Mouse (Mus musculus): ENCODE results near the gene Col28a1.

Col28a1 gene

DNA sequence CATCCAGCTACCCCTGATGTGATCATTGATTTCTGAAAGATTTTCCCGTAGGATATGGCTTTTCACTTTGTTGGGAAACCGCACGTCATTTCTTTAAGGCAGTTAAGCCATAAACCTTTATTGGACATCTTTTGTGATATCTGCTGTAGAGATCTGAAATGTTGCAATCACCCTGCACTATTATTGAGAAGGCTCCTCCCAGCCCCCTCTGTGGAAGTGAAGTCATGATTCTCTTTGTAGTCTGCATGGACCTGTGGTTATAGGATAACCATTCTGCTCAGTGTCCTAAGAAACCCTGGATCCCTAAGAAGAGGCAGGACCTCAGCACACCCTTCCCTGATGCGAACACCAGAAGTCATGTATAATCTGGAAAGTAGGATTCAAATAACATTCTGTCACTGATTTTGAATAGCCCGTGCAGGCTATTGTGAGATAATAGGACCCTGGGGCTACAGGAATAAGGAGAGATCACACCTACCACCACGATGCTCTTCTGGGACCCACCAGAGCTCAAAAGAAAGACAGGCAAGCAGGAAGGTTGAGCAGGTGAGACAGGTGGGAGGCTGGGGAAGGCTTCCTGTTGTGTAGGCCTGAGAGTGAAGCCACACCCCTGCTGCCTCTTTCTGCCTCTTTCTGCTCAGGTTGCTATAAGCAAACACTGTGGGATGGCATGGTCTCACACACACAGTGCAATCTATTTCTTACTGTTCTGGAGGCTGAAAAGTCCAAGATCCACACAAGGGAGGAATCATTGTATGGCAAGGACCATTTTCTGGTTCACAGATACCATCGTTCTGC, 166.9 kb downstream of the Col28a1 start:
- in situ Hi-C loops (cut with MseI, MboI): no loop called here

DNA sequence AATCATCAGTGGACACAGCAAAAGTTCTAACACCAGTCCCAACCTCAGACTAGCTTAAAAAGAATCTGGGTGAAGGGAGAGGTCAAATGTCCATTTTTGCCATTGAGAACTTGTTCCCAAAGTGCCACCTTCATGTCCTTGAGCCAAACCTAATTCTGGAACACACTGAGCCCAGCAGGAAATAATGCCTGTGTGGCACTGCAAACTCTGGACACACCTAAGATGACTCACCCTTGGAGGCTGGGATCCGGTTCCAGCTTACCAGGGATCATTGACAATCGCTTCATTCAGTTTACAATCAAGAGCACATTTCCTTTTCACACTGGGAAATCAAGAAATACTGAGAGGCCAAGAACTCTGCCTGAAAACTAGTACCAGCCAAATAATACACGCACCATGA, 168.9 kb downstream of the Col28a1 start:
- in situ Hi-C loops (cut with MseI, MboI): no loop called here

DNA sequence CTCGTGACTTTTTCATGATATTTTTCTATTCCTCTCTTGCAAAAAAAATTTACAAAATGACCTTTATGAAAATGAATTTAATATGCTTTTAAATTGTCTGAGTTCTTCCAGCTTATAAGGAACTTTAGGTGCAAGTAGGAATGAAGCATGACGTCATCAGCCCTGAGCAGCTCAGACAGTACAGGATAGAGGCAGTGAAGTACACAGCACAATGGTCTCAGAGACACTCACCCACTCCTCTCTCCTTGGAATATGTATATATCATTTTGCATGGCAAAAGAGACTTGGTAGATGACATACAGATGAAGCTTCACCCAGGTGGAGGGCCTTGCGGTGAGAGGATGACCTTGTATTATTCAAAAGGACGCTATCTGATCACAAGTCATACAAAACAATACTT, 197.7 kb downstream of the Col28a1 start:
- in situ Hi-C loops (cut with MseI, MboI): no loop called here

DNA sequence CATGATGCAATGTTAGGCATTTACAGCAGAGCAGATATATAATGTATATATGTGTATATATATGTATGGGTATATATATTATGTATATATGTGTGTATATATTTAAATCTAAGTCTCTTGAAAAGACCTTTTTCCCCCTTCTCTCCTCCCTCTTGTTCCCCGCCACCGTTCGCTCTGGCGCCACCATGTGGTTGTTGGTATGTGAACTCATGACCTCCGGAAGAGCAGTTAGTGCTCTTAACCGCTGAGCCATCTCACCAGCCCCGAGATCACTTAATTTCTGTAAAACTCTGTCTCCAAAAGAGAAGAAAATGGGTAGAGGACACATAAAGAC, 208.8 kb downstream of the Col28a1 start:
- in situ Hi-C loops (cut with MseI, MboI): loop anchor here in 1 of 2 experiments (10.0 kb wide), 1 partner anchor 249 kb away; no protein-coding TSS in a partner anchor

DNA sequence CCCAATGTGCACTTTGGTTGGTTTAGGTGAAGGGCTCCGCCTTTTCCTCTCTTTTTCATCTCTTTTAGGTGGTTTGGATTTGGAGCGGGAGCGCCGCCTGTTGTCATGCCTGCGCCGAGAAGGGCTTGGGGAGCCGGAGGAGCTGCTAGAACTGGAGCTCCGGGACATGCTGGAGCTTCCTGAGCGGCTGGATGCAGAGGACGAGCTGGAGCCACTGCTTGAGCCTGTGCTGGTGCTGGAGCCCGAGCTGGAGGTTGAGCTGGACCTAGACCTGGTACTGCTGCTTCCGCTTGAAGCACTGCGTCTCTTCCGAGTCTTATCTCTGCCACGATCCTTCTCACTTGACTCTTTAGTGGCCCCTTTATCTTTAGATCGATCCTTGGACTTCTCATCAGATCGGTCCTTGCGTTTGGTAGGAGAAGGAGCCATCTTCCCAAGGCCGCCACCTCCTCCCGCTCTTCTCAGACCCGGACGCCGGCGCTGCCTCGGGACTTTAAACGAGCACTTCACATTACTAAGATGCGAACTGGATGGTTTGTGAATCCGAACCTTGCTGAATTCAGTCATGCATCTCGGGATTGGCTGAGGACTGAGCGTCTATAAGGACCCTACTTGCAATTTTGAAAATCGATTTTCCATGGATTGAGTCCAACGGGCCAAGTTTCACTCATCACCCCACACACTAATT, 209.3 kb downstream of the Col28a1 start:
- in situ Hi-C loops (cut with MseI, MboI): loop anchor here in 1 of 2 experiments (10.0 kb wide), 1 partner anchor 248 kb away; no protein-coding TSS in a partner anchor

DNA sequence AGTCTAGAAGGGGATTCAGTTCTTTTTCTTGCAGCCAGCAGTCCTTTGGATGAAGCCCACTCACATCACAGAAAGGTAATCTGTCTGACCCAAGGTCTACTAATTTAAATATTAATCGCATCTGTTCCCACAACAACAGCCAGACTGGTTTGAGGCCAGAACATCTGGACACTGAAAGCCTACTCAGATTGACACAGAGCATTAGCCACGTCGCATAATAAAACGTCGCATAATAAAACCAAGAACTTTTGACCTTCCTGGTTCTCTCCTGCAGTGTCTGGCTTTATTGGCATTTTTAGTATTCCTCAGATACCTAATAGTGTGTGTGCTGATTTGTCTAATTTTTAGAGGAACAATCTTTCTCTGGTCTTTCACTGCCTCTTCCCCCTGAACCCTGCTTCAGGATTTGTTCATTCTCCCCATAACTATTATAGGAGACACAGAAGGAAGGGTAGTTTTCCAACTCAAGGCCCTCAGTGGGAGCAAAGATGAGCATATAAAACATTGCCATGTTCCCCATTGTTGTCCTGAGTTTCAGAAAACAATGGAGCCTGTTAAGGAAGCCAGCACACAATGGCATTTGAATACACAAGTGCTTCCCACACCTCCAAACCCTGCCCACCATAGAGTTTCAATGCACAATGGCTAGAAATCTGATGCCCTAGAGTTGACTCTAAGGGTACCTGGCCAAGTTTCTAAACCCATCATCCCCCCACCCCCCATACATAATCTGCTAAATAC, 221.2 kb downstream of the Col28a1 start:
- in situ Hi-C loops (cut with MseI, MboI): no loop called here

DNA sequence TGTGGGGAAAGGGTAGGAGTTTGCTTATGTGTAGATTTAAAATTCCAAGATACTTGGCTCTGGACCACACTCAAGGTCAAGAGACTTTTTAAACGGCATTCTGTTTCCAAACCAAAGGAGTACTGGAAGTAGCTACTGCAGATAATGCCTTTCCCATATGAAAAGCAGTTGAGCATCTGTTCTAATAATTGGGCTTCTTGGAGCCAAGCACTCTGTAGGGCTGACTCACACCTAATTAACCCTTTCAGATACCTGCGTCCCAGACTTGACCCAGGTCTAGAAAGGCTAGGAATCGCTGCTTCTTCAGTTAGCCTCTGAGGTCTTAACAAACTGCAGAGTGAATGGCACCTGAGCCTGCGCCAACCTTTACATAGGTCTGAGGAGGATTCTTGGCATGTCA, 223.0 kb downstream of the Col28a1 start:
- in situ Hi-C loops (cut with MseI, MboI): no loop called here

DNA sequence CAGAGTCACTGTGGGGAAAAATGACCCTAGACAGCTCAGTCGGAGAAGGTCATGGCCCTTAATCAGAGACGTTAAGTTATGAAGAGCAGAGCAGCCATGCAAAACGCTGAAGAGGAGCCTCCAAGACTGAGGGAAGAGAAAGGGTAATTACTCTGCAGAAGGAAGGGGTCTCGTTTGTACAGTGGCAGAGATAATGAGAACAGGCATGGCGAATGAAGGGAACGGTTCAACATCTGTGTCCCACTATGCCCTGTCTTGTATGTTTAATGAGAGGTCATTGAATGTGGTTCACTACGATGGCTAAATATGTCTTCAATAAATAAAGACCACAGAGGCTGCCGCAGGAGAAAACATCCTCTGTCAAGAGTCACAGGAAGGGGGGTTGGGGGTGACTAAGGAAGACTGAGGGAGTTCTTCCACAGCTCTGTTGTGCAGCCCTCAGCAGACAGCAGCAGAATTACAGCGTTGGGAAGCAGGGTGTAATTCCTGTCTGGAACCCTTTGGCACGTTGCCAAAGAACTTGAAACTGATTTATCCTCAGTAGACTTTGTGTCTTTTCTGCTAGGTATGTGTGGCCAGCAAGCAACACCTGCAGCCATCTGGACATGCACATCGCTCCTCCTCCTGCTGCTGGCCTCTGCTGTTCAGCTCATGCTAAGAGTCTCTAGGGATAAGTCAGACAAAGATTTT, 226.4 kb downstream of the Col28a1 start:
- in situ Hi-C loops (cut with MseI, MboI): no loop called here

DNA sequence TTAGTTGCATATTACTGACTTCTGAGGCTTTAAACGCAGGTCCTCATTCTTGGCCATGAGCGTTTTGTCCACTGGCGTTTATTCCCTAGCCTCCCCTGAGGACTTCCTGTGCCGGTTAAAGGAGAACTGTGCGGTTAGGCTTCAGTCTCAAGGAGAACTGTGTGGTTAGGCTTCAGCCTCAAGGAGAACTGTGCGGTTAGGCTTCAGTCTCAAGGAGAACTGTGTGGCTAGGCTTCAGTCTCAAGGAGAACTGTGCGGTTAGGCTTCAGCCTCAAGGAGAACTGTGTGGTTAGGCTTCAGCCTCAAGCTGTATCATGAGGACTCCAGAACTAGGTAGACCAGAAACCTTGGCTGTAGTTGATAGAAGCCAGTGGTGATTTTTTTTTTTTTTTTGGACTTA, 229.7 kb downstream of the Col28a1 start:
- in situ Hi-C loops (cut with MseI, MboI): no loop called here

DNA sequence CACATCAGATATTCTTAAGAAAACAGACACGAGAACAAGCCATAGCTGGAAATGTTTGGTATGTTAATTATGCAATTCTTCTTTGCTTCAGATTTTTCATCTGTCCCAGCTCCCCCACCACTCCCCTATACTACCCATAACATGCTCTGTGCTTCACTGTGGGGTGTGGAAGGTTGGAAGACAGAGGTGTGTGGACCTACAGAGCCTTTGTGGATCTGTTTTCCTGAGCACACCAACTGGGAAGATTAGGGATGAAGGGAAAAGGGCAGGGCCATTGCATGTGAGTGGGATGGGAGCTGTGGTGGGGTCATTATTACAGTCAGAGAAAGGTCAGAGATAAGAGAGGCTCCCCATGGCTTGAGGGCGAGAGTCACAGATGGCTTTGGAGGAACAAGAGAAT, 240.2 kb downstream of the Col28a1 start:
- in situ Hi-C loops (cut with MseI, MboI): no loop called here

DNA sequence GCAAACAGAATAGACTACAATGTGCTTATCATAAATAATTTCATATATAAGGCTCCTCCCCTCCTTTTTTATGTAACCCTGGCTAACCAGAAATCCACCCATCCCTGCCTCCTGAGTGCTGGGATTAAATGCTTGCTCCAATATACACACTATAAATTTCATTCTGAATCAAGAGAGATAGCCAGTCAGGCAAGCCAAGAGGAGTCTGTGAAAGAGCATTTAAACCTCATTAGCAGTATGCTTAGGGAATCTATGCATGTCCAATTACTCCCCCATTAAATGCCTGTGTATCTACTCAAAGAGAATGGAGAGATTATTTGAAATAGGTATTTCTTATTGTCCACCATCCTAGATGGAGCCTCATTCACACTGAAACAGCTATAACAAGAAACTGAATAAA, 240.6 kb downstream of the Col28a1 start:
- in situ Hi-C loops (cut with MseI, MboI): no loop called here
